Mouse (Mus musculus): Measurements from ENCODE around the gene Cd163.
"Not testable (repeated sequence)": the region's sequence is repeated elsewhere in the genome, so short reads cannot be mapped to it uniquely, and the experiment has no call there.

Gene Cd163

GRCm38 (mm10) chr6:124304356-124304755 lies at the start of gene Cd163:
Gene Cd163 (plus strand): TSS chr6:124304656.
- in situ Hi-C loops (cut with MboI, MseI): no loop called here

GRCm38 (mm10) chr6:124255721-124256470 lies 48.6 kb upstream of the Cd163 start:
- in situ Hi-C loops (cut with MboI, MseI): loop anchor here in 1 of 2 experiments (25.0 kb wide), 1 partner anchor 1369 kb away; no protein-coding TSS in a partner anchor

GRCm38 (mm10) chr6:124260198-124260931 lies 44.1 kb upstream of the Cd163 start:
- in situ Hi-C loops (cut with MboI, MseI): loop anchor here (5.0 to 25.0 kb wide), 4 partner anchors 117 to 1373 kb away; no protein-coding TSS in a partner anchor

- in situ Hi-C loops (cut with MboI, MseI): loop anchor here (5.0 to 25.0 kb wide), 4 partner anchors 115 to 1375 kb away; no protein-coding TSS in a partner anchor
Observed at GRCm38 (mm10) chr6:124262696-124263095, 41.8 kb upstream of the Cd163 start.

GRCm38 (mm10) chr6:124273231-124273880 lies 31.1 kb upstream of the Cd163 start:
- in situ Hi-C loops (cut with MboI, MseI): loop anchor here in 1 of 2 experiments (25.0 kb wide), 1 partner anchor 1386 kb away; no protein-coding TSS in a partner anchor

- in situ Hi-C loops (cut with MboI, MseI): no loop called here
Observed at GRCm38 (mm10) chr6:124277641-124278040, 26.8 kb upstream of the Cd163 start.

DNA sequence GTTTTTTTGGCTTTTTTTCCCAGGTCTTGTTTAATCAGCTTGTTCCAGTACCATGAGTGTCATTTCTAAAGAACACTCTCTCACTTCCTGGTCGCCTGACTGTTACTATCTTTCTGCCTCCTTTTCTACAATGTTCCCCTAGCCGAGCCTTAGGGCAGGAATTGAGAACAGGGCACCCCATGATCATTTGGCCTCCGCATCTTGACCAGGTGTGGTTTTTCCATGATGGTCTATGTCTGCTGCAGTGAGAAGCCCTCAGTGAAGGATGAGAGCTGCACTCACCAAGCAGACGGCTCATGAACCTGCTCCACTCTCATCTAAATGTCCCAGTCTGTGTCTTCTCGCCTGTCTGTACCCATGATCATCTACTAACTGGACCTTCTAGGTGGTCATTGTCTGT lies 26.2 kb upstream of the Cd163 start:
- in situ Hi-C loops (cut with MboI, MseI): no loop called here

GRCm38 (mm10) chr6:124282731-124283130 lies 21.7 kb upstream of the Cd163 start:
- in situ Hi-C loops (cut with MboI, MseI): no loop called here

DNA sequence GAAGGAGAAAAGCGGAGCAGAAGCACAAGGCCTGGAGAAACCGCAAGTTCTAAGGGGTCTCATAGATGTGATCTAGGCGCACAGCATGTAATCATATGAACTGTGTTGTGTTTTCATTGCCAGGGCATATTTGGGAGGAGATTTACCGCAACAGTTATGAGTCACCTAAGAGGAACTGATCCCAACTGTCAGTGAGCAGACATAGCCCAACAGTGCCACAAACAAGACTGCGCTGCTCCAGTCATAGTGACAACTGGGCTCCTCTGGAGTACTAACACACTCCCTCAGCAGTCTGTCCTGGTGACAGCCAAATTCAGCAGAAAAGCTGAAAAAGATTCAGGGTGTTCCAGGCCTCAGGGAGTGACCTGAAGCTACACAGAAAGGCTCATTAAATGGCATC lies 7.1 kb upstream of the Cd163 start:
- in situ Hi-C loops (cut with MboI, MseI): not testable (repeated sequence)

- in situ Hi-C loops (cut with MboI, MseI): no loop called here
Observed at GRCm38 (mm10) chr6:124301447-124302192, 2.8 kb upstream of the Cd163 start.

GRCm38 (mm10) chr6:124308935-124309334 lies 4.5 kb downstream of the Cd163 start:
- in situ Hi-C loops (cut with MboI, MseI): no loop called here

- in situ Hi-C loops (cut with MboI, MseI): no loop called here
Observed at GRCm38 (mm10) chr6:124312292-124312691, 7.8 kb downstream of the Cd163 start.

DNA sequence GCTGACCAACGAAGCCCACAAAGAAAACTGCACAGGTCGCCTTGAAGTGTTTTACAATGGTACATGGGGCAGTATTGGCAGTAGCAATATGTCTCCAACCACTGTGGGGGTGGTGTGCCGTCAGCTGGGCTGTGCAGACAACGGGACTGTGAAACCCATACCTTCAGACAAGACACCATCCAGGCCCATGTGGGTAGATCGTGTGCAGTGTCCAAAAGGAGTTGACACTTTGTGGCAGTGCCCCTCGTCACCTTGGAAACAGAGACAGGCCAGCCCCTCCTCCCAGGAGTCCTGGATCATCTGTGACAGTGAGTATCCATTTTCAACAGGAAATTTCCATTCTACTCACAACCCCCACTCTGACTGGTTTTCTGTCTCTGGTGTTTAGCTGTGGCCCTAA lies 15.9 kb downstream of the Cd163 start:
- in situ Hi-C loops (cut with MboI, MseI): no loop called here

DNA sequence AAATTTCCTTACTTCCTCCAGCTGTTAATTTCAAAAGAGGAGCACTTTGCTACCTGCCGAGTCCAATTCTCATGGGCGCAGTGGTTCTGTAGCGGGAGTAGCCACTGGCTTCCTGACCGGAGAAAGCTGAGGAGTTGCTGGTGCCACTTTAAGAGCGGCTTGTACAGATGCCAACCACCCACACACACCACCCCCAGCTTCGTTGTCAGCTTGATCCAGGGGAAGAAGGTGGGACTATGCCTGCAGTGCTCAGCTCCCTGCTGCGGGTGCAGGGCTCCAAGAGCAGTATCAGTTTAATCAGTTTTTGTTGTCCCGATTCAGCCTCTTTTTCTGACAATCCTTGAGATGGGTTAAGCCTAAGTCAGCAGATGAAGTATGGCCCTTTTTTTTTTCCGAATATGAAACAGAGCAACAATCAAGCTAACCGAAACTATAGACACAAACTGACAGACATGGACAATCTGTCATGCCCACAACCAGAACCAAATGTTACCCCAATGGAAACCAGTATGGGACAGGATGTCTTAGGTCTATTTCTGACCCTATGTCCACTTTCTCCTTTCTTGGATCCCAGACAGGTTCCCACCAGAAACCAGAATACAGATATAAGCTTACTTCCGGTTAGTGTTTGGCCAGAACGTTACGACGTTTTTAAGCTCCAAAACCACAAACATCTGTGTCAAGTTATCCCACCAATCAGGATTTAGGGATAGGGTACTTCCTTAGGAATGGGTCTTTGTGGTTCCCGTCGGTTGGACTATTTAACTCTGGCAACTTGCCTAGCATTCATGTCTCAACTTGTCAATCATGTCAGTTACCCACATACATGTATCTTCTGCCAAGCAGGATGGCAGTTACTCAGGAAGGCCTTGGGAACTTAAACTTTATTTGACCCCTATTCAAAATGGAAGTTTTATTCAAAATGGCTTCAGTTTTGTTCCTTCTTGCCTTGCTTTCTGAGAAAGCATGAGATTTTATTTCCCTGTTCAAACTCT lies 17.3 kb downstream of the Cd163 start:
- in situ Hi-C loops (cut with MboI, MseI): no loop called here

DNA sequence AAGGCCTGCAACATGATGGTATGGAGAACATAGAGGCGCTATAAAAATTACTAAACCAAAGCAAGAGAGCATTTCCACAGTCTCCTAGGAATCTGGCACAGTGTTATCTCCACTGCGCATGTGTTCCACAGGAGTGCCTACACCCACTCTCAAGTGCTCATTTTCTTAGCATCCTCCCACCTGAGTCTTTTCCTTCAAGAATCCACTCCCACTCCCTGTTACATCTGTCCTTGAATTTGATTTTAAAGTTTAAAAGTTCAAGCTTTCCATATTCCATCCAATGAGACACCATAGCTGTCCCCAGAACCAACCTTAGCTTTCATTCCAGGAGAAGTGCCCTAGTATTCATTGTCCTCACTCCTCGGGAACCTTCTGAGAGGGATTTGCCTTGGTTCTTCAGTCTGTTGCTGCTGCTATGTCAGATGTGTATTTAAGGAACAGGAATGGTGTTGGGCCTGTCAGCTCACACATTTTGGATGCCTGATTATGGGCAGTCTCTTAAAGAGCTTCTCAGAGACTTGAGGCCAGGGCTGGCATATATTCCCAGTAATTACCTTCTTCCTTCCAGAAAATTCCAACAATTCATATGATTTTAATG lies 24.0 kb downstream of the Cd163 start:
- in situ Hi-C loops (cut with MboI, MseI): no loop called here

DNA sequence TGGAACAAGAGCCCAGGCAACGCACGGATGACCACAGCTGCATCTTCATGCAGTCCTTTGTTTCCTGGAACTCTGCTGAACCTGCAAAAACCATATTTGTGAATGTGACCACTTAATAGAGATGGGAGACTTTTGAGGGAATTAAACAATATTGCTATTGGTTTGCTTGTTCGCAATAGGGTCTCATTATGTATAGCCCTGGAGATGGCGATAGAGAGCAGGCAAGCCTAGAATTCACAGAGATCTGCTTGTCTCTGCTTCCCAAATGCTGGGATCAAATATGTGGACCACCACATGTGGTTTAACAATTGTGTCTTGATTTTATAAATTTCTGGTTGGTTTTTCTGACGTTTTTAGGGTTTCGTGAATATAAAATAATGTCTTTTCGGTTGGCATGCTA lies 25.2 kb downstream of the Cd163 start:
- in situ Hi-C loops (cut with MboI, MseI): no loop called here

- in situ Hi-C loops (cut with MboI, MseI): no loop called here
Observed at GRCm38 (mm10) chr6:124345096-124345495, 40.6 kb downstream of the Cd163 start.

DNA sequence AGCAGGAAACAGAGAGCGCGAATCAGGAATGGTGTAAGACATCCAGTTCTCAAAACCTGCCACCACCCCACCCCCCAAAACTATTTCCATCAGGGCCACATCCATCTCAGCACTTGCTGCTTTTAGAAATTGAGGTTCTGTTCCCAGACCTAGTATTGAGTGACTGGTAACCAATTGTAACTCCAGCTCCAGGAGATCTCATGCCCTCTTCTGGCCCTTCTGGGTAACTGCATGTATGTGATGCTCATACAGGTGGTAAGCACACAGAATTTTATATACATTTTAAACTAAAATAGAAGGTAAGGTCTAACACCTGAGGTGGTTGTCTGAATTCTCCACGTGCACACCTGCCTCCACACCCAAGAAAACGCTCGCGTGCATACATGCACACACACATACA lies 42.2 kb downstream of the Cd163 start:
- in situ Hi-C loops (cut with MboI, MseI): no loop called here

DNA sequence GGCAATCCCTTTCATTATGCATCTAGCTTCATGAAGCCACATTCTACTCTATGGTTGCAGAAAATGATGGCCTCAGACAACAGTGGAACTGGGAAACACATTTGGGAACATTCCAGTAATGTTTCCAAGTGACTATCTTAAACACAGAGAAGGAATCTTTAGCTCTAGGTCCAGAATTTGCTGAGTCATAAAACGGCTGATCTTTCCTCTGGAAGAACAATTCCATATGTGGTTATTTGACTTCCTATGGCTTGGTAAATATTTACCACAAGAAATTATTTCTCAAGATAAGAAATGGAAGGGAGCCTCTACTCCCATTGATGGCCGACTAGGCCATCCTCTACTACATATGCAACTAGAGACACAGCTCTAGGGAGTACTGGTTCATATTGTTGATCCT lies 48.8 kb downstream of the Cd163 start:
- in situ Hi-C loops (cut with MboI, MseI): loop anchor here in 1 of 2 experiments (25.0 kb wide), 1 partner anchor 1441 kb away; the partner anchor contains the start of gene Clec4a1

DNA sequence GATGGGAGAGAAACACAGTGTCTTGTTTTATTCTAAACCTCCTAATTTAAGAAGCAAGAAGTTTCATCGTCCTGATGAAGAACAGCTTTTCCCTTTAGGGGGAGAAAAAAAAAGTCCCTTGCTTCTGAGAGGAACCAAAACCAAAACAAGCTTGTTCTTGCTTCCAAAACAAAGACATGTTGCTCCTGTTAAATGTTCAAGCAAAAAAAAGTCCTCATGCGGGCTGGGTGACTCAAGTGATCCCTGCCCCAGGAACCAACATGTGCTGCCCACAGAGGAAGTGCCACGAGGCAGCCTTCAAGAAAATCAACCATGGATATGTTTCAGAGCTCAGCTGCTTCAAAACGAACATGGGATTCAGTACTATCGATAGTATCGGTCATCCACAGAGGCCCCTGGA lies 54.5 kb downstream of the Cd163 start:
- in situ Hi-C loops (cut with MboI, MseI): loop anchor here in 1 of 2 experiments (25.0 kb wide), 1 partner anchor 1447 kb away; the partner anchor contains the start of gene Clec4a1

Measured in T-helper 17 cell (primary cell).